Mouse (Mus musculus) frontal cortex, postnatal 25 days (tissue): Measurements from ENCODE around the gene Defb30.

ENCODE experiments used
- DNase-seq, 2 experiments: peaks; one replicate each; pipeline ENCODE4 v3.0.0; 2022; ENCODE audit warnings: low spot score in 2 of 2

Defb30 gene

DNA sequence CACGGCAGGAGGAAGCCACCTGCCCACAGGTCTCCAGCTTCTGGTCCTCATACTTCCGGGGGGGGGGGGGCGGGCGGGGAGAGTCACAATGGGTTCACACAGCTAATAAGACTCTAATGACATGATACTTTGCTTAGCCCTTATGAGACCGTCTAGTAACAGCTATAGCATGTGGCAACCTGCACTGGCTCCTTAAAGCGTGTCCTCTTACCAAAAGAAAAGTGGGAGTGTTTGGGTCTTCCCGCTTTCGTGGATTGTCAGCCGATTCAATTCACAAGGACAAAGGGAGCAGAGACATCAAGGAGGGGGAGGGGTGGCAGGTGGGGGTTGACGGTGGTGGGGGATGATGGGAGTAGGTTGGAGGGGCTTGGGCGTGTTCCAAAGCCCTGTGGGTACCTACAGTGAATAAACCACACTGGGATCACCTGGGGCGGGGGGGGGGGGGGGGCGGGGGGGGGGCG is at the start of gene Defb30:
Gene Defb30 (minus strand): TSS at position 51 of the 461 bp plus-strand sequence.
- DNase-seq: no peak

DNA sequence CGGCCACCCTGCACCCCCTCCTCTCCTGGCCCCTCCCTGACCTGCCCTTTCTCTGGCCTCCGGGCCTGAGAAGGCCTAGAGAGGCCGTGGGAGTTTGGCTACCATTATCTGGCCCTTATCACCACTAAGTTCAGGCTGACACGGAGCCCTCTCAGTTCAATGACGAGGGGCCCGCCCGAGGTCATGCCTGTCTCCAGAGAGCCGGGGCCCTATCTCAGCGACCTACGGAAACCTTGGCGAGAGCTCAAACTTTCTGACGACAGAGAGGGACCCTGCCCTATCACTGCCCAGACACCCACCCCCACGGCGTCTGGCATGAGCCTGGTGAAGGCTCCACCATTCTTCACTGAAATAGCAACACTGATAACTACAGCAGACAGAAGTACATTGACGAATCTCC is 17.9 kb upstream of the Defb30 start:
- no peak for DNase-seq

DNA sequence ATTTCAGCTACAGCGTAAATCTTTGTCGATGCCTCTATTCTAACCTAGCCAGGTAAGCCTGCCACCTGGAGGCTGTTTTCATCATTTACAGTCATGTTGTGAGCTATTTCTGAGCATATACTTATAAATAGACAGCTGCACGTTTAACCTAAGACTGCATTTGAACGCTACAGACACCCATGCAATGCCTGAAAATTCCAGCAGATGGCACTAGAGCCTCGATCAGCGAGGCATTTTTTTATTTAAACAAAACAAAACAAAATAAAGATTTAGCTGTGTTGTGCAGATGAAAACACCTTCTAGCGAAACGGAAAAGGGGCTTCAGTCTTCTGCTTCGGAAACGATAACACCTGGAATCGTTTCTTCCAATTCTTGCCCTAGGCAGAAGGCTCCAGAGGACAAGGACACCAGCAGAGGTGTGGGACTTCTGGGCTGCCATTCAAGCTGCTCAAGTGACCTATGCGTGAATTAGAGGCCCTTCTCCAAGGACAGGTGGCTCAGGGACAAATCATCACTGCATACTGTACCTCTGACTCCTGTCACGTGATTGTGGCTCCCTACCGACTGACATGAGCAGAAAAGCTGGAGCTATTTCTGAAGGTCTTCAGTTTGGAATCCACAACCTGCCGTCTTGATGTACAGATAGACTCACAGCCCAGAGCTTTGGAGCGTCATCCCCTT is 17.0 kb upstream of the Defb30 start:
- DNase-seq: peak; percentile 47 to 64

DNA sequence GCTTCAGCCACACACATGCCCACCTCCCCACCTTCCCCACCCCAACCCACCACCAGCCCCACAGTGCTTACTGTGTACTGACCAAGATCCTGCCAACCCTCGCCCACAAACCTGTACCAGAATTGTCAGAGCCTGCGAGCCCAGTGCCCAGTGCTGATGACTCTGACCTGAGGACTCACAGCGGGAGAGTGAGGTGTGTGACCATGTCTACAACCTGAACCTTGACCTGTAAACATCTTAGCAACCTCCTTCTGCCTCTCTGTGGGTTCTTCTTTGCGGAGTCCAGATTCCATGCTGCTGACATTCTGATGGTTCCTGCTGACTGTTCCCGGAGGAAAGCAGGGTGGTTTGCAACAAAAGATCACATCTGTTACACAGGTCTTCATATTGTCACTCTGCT is 15.6 kb upstream of the Defb30 start:
- DNase-seq: no peak

DNA sequence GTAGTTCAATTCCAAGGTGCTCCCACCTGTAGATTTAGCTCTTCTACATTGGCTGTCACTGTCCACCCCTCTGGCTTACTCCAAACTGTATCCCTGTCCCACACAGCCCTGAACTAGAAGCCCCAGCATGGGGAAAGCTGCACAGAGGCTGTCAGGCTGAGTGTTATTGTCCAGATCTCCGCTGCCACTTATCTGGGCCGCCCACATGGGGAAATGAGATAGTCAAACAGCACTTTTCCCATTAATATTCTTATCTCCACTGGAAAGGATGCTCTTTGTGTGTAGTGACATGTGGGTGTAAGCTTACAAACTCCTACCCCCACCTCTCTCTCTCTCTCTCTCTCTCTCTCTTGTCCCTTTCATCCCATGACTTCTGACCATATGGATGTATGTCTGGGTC is 12.4 kb upstream of the Defb30 start:
- DNase-seq: no peak

DNA sequence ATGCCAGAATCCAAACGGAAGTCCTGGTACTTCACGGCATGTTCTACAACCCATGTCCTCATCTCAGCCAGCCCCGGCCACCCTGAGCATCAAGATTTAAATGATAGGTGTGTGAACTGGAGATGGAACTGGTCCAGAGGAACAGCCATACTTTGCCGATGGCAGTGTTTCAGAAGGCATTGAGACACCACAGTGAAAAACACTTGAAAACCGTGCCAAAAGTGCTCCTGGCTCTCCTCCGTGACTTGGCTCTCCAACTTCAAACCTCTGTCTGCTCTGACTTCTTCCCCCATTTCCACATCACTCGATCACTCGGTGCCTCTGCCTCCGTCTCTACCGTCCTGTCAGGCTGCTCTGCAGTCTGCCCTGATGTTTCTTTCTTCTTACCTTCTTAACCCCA is 10.6 kb upstream of the Defb30 start:
- no peak for DNase-seq

DNA sequence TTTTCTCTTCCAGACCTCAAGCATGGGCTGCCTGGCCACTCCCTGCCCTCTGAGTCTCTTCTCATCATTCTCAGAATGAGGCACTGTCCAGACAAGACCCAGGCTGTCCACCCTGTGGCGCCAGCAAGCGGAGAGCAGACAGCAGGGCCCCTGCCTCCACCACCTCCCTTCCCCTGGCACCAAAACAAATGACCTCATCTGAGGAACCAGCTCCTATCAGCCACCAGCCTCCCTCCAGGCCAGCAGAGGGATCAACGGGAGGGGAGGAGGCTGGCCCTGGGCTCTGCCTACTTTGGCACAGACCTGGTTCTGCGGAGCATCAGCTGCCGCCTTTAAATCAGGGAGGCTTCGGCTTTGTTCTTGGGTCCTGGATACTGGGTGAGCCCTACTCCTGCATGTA is 5.0 kb upstream of the Defb30 start:
- no peak for DNase-seq

DNA sequence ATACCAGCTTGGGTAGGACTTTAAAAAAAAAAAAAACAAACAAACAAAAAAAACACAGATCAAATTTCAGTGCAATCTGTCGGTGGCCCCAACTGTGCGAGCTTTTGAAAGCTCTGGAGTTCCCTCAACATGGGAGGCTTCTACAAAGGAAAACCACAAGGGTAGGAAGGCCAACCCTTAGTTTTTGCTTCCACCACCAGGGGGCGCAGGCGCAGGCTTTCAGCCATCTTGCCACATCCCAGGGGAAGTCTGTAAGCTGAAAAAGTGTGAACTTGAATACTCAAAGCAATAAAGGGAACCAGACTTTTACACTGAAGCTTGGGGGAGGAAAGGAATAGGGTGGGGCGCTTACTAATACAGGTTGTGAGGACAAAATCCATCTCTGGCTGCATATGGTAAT is 1.0 kb upstream of the Defb30 start:
- DNase-seq: peak; percentile 15 to 26

DNA sequence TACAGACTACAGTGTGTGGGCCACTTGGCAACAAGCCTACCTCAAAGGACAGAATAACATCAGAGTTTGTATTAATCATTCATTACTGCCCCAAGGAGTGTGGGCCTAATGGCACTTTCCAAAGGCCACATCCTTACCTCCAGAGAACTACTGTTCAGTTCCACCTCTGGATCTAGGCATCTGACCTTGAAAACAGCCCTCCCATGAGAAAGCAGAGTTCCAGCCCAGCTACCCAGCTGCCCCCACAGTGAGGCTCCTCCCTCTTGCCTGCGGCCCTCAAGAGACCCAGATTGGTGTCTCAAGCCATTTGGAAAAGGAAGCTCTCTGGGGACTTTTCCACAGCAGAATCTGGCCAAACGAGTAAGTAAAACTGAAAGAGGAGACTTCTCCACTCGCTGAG is 3.1 kb downstream of the Defb30 start, which contains the start of gene Defb42:
Gene Defb42 (plus strand): TSS at position 301 of the 400 bp plus-strand sequence.
- DNase-seq: no peak

DNA sequence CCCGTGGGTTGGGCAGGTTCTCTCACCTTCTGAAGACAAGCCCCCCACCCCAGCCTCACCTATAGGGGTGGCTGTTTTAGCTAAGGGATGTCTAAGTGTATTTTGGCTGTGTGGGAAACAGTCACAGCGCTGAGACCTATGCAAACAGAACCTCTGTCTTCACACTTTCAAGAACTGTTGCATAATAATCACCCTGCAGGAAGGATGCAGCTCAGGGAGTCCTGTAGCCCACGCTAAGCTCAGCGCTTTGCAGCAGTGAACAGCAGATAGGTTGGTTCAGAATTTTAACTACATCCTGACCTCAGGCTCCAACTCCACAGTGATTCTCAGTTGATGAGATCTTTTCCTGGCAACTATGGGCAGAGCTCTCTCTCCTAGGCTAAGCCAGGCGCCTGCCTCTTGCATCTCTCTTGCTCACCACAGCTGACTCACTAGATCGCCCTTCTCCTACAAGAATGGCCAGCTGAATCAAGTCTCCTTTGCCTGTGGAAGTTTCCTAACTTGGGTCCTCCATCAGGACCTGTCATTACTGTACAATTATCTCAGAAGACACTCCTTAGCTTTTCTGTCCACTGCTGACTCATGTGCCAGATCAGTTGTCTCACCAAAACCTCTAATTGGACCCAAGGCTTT is 29.1 kb downstream of the Defb30 start:
- DNase-seq: peak; percentile 5

DNA sequence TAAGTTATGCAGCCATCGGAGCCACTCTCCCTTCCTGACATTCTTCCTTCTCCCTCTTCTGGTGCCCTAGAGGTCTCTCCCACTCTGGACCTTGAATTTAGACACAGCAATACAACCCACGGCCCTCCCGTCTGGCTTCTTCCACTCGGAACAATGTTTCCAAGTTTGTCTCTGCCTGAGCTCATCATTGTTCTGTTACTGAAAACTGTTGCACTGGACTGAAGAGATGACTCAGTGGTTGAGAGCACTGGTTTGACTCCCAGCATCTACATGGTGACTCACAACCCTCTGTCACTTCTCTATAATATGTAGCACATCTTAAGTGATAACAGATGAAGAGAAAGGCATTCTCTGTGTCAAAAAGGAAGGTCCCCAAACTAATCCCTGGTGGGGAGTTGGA is 35.1 kb downstream of the Defb30 start:
- no peak for DNase-seq

DNA sequence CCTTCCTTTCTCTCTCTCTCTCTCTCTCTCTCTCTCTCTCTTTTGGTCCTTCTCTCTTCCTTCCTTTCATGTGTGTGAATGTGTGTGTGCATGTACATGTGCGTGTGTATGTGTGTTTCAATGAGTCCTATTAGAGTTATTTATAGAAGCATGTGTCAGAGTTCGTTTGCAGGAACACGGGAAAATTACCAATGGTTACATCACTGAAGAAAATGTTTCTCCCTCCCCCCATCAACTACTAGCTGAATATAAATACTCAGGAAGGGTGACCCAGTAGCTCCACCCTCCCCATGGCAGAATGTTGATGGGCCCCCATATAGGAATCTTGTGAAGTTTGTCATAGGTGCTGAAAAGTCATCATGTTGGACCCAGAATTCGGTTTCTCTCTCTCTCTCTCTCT is 36.7 kb downstream of the Defb30 start:
- DNase-seq: no peak

DNA sequence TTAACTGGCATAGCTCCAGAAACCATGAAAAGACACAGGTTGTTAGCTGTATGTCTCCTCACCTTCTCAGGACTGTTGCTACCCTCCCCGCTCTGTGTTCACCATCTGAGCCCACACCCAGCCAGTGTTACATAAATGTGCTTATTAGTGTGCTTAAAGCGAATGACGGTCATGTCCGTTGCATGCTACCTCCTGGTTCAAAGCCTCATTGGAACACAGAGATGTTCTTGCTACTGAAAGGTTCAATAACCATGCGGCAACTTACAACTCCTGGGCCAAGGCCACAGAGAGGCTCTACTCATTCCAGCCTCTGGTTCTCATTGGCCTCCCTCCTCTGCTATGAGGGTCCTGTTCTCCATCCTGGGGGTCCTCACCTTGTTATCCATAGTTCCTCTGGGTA is 38.3 kb downstream of the Defb30 start, which contains the start of gene Defb43:
Gene Defb43 (plus strand): TSS at position 301 of the 400 bp plus-strand sequence.
- DNase-seq: no peak

DNA sequence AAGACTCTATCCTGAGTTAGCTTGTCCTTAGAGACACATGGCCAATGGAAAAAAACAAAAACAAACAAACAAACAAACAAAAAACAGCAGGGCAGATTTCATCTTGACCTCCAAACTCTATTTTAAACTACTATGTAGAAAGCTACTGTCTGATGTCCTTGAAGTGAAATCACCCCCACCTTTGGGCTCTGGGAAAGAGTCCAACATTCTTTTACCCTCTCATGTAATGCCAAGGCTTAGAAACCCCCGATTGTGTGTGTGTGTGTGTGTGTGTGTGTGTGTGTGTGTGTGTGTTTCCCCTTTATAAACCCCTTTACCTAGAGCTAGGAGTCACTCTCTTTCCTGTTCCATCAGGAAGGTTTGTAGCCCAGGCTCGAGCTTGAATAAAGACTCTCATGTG is 47.2 kb downstream of the Defb30 start:
- DNase-seq: no peak

DNA sequence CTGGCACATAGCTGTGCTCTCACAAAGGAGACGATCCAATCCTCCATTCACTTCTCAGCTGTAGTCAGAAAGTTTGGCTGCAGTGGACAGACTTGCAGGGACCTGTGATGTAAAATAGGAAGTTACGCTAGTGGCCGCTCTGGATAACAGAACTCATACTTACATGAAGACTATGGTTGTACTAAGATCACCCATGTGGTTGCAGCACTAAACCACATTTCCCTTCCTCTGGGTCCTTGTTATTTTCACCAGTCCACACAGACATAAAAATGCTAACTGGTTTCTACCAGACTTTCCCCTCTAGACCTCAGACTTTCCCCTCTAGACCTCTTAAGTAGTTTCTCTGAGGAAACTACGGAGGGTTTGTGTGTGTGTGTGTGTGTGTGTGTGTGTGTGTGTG is 50.8 kb downstream of the Defb30 start:
- no peak for DNase-seq

DNA sequence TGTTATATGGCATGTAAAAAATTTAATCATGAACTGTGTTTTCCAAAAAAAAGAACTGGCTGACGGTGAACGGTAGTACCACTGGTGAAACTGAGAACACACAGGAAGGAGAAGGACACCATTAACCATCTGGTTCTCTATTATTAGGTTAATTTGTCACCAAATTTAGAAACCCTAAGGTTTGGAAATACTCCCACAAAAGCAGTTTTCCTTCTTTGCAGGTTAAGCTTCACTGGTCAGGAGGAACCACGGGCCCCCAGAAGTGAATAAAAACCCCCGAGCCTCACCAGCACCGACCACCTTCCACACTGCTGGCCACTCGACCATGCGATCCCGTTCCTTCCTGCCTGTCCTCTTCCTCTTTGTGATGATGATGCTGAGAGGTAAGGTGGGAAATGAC is 52.0 kb downstream of the Defb30 start, which contains the start of gene Defb47:
Gene Defb47 (plus strand): TSS at position 301 of the 400 bp plus-strand sequence.
- no peak for DNase-seq

DNA sequence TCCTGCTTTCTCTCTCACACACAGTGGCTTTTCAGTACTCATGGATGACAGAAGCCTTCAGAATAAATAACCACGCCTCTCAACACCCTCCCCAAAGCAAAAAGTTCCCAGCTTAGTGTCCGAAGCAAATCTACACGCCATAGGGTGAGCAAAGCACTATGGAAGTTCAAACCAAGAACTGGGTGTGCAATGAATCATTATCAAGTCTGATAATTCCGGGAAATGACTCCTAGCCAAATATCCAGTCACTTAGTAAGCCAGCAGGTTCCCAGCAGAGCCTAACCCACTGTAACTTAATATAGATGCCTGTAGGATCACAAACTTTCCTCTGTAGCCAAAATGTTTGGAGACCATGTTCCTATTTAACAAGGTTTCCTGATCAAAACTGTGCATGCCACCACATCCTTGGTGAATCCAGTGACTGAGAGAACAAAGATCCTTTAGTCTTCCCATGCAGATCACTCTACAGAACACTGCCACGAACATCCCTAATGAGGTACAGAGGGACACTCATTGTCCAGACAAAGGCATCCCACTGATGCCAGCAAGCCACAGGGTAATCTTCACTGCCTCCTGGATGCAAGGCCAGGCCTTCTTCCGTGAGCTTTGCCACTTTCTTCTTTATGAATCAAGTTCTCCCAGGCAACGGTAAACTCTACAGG is 57.8 kb downstream of the Defb30 start:
- no peak for DNase-seq

DNA sequence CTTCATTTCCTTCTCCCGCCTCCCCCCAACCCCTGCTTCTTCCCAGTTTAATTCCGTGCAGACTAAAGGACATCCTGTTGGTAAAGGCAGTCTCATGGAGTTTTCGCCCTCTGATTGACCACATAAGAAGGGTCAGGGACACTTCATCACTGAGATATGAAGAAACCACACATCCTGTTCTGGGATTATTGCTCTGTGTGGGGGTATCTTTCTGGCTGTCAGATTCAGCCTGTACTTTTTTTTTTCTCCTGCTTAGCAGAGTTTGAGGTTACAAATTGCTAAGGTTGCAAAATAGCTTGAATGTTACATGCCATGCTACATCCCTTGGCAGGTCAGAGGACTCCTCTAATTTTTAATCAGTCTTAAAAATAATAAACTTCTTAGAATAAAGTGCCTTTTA is 58.5 kb downstream of the Defb30 start:
- DNase-seq: no peak

DNA sequence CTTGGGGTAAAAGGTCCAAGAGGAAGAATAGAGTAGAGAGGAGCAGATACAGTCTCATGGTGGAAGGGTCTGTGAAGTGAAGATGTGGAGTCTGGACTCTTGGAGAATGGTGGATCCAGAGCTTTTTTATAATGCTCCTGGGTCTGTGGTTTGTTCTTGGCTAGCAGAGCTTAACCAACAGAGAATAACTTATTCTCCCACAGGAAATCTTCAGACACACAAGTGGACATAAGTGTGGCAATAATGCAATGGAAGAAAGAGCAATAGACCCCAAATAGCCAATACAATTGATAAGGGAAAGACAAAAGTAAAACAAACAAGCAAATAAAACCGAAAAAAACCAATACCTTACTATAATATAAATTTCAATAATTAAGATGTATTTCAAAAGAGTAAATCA is 65.3 kb downstream of the Defb30 start, which contains the start of gene Defb48:
Gene Defb48 (minus strand): TSS at position 101 of the 400 bp plus-strand sequence.
- DNase-seq: no peak
